Mouse (Mus musculus) G1E (cell line): ENCODE measurements around the gene Lpcat4.

ENCODE experiments used
- CTCF ChIP-seq: IDR thresholded peaks from 2 replicates; pipeline ENCODE4 v1.5.1; 2012; ENCODE audit warnings: low read depth, low read length, inconsistent platforms, mixed read lengths
- POLR2AphosphoS5 ChIP-seq: IDR thresholded peaks from 2 replicates; pipeline ENCODE4 v1.6.1; 2012; ENCODE audit warnings: low read depth, low read length, inconsistent platforms; ENCODE audit not compliant: insufficient replicate concordance

DNA sequence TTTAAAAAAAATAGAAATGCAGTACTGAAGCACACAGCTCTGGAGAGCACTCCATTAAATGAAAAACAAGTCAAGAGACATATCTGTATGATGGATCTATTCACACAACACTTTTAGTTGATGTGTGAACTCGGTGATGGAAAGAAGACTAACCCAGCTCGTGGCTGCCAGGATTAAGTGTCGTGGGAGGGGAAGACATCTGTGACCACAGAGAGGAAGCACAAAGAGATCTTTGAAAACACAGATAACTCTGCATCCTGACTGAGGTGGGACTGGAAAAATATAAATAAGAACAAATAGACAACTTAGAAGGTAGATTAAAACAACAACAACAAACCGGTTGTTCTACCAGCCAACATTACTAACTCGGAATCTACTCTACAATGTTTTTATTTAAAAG is 16.7 kb upstream of the Lpcat4 start:
- TF ChIP-seq CTCF: no peak
- TF ChIP-seq POLR2AphosphoS5: no peak
